Mouse (Mus musculus) B cell, adult 2 months (primary cell): Measurements from ENCODE around the gene Mcm6.

Source experiments
- DNase-seq, 2 experiments: peaks; one replicate each; pipeline ENCODE4 v3.0.0; 2022

Gene Mcm6

GRCm38 (mm10) chr1:128328218-128328617 lies 31.2 kb downstream of the Mcm6 start, which contains the start of gene Lct:
Gene Lct (minus strand): TSS chr1:128328318.
- no peak for DNase-seq

DNA sequence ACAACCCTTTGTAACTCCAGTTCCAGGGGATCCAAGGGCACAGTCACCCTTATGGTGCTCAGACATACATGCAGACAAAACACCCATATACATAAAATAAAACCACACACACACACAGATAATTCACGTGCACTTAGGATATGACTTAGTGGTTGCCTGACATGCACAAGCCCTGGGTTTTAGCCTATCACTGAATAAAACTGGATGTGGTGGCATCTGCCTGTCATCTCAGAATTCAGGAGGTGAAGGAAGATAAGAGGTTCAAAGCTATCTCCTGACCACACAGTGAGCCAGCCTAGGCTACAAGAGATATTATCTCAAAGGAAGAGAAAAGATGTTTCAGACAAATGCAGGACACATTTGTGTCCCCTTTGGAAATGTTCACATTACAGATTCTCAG lies 32.3 kb downstream of the Mcm6 start:
- no peak for DNase-seq

GRCm38 (mm10) chr1:128324776-128325175 lies 34.7 kb downstream of the Mcm6 start:
- DNase-seq: no peak

- no peak for DNase-seq
Measured at GRCm38 (mm10) chr1:128323026-128323643, 36.3 kb downstream of the Mcm6 start.

- peak; percentile 42 to 63 for DNase-seq
Measured at GRCm38 (mm10) chr1:128319266-128319665, 40.2 kb downstream of the Mcm6 start.

- DNase-seq: peak; percentile 15 to 18
Measured at GRCm38 (mm10) chr1:128314665-128315064, 44.8 kb downstream of the Mcm6 start.

DNA sequence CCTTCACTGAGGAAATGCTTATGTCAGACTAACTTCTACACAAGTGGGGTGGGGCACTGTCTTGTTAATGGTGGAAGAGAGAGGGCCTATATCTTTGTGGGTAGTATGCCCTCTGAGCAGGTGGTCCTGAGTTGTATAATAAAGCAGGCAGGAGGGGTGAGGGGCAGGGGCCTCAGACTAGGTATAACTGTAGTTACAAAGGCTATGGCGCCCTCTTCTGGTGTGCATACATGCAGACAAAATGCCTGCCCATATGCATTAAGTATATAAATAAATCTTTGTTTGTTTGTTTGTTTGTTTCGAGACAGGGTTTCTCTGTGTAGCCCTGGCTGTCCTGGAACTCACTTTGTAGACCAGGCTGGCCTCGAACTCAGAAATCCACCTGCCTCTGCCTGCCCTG lies 50.4 kb downstream of the Mcm6 start:
- DNase-seq: no peak

DNA sequence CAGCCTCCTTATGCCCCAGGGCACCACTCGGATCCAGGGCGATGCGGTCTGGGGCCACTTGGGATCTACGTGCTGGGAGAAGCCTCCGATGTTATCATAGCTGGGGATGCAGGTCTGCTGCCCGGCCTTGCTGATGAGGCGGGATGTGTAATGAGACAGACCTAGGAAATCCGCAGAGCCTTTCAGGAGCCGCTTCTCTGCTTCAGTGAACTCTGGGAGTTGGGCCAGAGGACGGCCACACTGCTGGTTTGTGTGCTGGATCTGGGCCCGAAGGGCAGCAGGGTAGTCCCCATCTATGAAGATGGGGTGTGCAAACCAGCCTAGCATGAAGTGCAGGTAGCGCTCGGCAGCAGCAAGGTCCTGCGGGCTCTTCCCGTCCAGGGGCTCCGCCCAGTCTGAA lies 55.6 kb downstream of the Mcm6 start:
- no peak for DNase-seq

DNA sequence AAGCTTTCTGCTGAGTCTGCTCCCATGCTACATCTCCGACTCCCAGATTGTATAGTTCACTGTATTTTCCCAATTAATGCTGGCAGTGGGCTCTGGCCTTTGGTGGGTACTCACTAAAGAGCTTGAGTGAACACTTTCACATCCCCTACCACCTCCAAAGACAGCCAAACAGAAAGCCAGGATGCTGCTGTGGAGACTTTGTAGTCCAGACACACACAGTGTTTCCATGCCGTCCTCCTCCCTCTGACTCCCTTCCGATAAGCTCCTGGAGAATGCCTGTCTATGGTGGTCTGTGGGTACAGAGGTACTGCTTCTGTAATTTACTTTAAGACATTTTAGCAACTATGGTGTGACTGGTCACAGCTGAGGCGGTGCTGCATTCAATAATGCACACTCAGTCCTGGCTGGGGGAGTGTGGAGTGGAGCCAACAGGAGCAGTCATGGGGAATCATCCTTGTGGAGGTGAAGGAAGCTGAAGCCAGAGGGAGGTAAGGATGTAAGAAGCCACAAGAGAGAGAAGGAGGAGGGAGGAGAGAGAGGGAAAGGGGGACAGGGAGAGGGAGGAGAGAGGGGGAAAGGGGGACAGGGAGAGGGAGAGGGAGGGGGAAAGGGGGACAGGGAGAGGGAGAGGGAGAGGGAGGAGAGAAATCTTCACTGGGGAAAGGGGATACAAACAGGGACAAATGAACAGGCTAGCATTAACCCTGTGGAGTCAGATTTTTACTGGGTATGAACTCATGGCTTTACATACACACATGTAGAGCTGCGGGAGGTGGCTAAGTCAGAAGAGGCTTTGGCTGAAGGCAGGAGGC lies 63.5 kb downstream of the Mcm6 start:
- DNase-seq: no peak

DNA sequence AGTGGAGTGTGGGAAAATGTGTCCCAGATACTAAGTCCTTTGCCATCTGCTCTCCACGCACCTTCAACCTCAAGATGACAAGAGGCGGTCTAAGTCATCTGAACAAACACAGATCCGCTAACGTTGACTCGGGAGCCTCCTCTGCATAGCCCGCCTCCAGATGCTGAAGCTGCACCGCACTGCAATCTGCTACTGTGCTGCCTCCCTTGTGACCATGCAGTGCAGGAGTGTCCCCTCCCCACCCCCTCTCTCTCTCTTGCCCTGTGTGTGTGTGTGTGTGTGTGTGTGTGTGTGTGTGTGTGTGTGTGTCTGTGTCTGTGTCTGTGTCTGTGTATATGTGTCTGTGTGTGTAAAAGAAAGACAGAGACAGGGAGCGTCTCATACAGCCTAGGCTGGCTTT lies 64.2 kb downstream of the Mcm6 start:
- DNase-seq: no peak

GRCm38 (mm10) chr1:128293524-128293923 lies 65.9 kb downstream of the Mcm6 start:
- DNase-seq: no peak

- DNase-seq: no peak
Measured at GRCm38 (mm10) chr1:128290295-128290694, 69.2 kb downstream of the Mcm6 start.

DNA sequence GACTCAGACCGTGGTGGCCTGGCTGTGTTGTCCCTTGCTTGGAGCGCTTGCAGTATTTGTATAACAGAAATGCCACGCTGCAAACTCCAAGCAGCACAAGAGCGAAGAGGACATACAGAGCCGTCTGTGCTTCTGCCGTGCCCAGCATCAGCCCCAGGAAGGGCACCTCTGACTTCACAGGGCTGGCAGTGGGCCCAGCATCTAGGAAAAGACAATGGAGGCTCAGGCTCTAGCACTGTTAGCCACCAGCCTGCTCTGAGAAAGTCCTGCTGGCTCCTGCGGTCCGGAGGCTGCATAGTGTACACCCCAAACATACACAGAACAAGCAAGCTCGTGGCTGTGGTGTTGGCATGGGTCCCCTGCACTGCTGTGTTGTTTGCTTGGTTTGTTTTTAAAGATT lies 74.3 kb downstream of the Mcm6 start:
- no peak for DNase-seq

- no peak for DNase-seq
Measured at GRCm38 (mm10) chr1:128284157-128284690, 75.2 kb downstream of the Mcm6 start.

GRCm38 (mm10) chr1:128282924-128283323 lies 76.5 kb downstream of the Mcm6 start:
- no peak for DNase-seq

- DNase-seq: peak; percentile 24 to 28
Measured at GRCm38 (mm10) chr1:128281753-128282152, 77.7 kb downstream of the Mcm6 start.
